Mouse (Mus musculus): ENCODE data around the gene Gtsf2.
"Not testable (repeated sequence)": the region's sequence is repeated elsewhere in the genome, so short reads cannot be mapped to it uniquely, and the experiment has no call there.

Gene Gtsf2

GRCm38 (mm10) chr15:103448369-103448768 is at the start of gene Gtsf2:
Gene Gtsf2 (minus strand): TSS chr15:103448469.
- in situ Hi-C loops (cut with MboI, MseI), result no loop called here

GRCm38 (mm10) chr15:103496204-103497140 is 48.2 kb upstream of the Gtsf2 start:
- in situ Hi-C loops (cut with MboI, MseI), result no loop called here

- in situ Hi-C loops (cut with MboI, MseI), result no loop called here
Observed at GRCm38 (mm10) chr15:103488336-103488735, 40.1 kb upstream of the Gtsf2 start.

GRCm38 (mm10) chr15:103486658-103487057 is 38.4 kb upstream of the Gtsf2 start:
- in situ Hi-C loops (cut with MboI, MseI), result no loop called here

GRCm38 (mm10) chr15:103485106-103485505 is 36.8 kb upstream of the Gtsf2 start:
- in situ Hi-C loops (cut with MboI, MseI), result no loop called here

- in situ Hi-C loops (cut with MboI, MseI), result no loop called here
Observed at GRCm38 (mm10) chr15:103484490-103484889, 36.2 kb upstream of the Gtsf2 start.

- in situ Hi-C loops (cut with MboI, MseI), result no loop called here
Observed at GRCm38 (mm10) chr15:103482488-103482887, 34.2 kb upstream of the Gtsf2 start.

GRCm38 (mm10) chr15:103480129-103480528 is 31.9 kb upstream of the Gtsf2 start:
- in situ Hi-C loops (cut with MboI, MseI), result no loop called here

- in situ Hi-C loops (cut with MboI, MseI), result no loop called here
Observed at GRCm38 (mm10) chr15:103479080-103479606, 30.9 kb upstream of the Gtsf2 start.

- in situ Hi-C loops (cut with MboI, MseI), result no loop called here
Observed at GRCm38 (mm10) chr15:103473769-103474168, 25.5 kb upstream of the Gtsf2 start.

- in situ Hi-C loops (cut with MboI, MseI), result no loop called here
Observed at GRCm38 (mm10) chr15:103473182-103473581, 24.9 kb upstream of the Gtsf2 start.

GRCm38 (mm10) chr15:103472265-103472664 is 24.0 kb upstream of the Gtsf2 start:
- in situ Hi-C loops (cut with MboI, MseI), result no loop called here

- in situ Hi-C loops (cut with MboI, MseI), result no loop called here
Observed at GRCm38 (mm10) chr15:103471488-103472194, 23.4 kb upstream of the Gtsf2 start.

GRCm38 (mm10) chr15:103462539-103463261 is 14.4 kb upstream of the Gtsf2 start:
- in situ Hi-C loops (cut with MboI, MseI), result no loop called here

GRCm38 (mm10) chr15:103454449-103454848 is 6.2 kb upstream of the Gtsf2 start:
- in situ Hi-C loops (cut with MboI, MseI), result no loop called here

GRCm38 (mm10) chr15:103453551-103454218 is 5.4 kb upstream of the Gtsf2 start, which contains the start of gene Nckap1l:
Gene Nckap1l (plus strand): TSS chr15:103453794.
- in situ Hi-C loops (cut with MboI, MseI), result no loop called here

GRCm38 (mm10) chr15:103445966-103446365 is 2.3 kb downstream of the Gtsf2 start:
- in situ Hi-C loops (cut with MboI, MseI), result not testable (repeated sequence)

- in situ Hi-C loops (cut with MboI, MseI), result no loop called here
Observed at GRCm38 (mm10) chr15:103430241-103430640, 18.0 kb downstream of the Gtsf2 start, which contains the start of gene Gtsf1. Gene Gtsf1 (minus strand): TSS chr15:103430470.

- in situ Hi-C loops (cut with MboI, MseI), result no loop called here
Observed at GRCm38 (mm10) chr15:103427017-103427416, 21.3 kb downstream of the Gtsf2 start.

- in situ Hi-C loops (cut with MboI, MseI), result not testable (repeated sequence)
Observed at GRCm38 (mm10) chr15:103405586-103405985, 42.7 kb downstream of the Gtsf2 start.

- in situ Hi-C loops (cut with MboI, MseI), result no loop called here
Observed at GRCm38 (mm10) chr15:103401361-103401760, 46.9 kb downstream of the Gtsf2 start.
